Mouse (Mus musculus) CH12.LX (cell line): ENCODE measurements around the gene Sprr3.

ENCODE experiments used
- ELF1 ChIP-seq: IDR thresholded peaks from 2 replicates; pipeline ENCODE4 v1.6.1; 2014; ENCODE audit warnings: low read depth, mild to moderate bottlenecking, inconsistent platforms, low read length, improper control_type of control experiment
- EP300 ChIP-seq: IDR thresholded peaks from 2 replicates; pipeline ENCODE4 v1.6.1; 2011; ENCODE audit warnings: low read length, improper control_type of control experiment
- POLR2A ChIP-seq: IDR thresholded peaks from 2 replicates; pipeline ENCODE4 v1.6.1; 2011; ENCODE audit warnings: low read depth, mild to moderate bottlenecking, improper control_type of control experiment, low read length

- TF ChIP-seq EP300 (no peak), POLR2A (no peak), ELF1 (no peak)
Observed at GRCm38 (mm10) chr3:92407691-92408090, 50.8 kb downstream of the Sprr3 start, which contains the start of gene Sprr2i.
